Mouse (Mus musculus): Measurements from ENCODE around the gene Src. TPM values are rescaled to one million over a fixed set of nuclear protein-coding genes. Genes with fewer than 3 reads are reported as not detected.

Gene Src
- polyA plus RNA-seq, 1 experiment, result 83.8 TPM

DNA sequence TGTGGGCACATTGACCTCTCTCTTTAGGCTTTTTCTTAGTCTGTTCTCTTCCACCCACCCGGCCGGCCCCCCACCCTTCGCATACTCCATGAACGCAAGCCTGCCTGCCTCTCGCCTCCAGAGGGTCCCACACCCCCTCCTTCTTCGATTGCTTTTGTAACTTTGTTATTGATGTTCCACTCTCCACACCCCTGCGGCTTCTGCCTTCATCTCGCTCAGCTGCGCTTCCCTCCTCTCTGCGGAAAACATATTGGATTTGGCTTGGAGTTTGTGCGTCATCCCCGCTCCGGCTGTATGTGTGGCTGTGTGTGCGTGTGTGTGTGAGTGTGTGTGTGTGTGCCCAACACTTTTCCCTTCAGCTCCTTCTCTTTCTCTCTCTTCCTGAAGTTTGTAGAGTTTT, 88.5 kb downstream of the Src start:
- H3K4me3 ChIP-seq (ENCODE audit: insufficient read depth, low read length), result no peak overlapping the region
- no peaks in the 10 kb centered on the region for H3K4me1 ChIP-seq (ENCODE audit: control insufficient read depth, insufficient read depth, low read length)
- TF ChIP-seq CTCF (IDR thresholded peaks at IDR 0.05; ENCODE audit: extremely low read depth, insufficient read depth, low read length), result no peak
- TF ChIP-seq POLR2A (IDR thresholded peaks at IDR 0.05; ENCODE audit: extremely low read depth, insufficient read depth, low read length), result no peak
- no peak overlapping the region for H3K27ac ChIP-seq (ENCODE audit: insufficient read depth, low read length)

DNA sequence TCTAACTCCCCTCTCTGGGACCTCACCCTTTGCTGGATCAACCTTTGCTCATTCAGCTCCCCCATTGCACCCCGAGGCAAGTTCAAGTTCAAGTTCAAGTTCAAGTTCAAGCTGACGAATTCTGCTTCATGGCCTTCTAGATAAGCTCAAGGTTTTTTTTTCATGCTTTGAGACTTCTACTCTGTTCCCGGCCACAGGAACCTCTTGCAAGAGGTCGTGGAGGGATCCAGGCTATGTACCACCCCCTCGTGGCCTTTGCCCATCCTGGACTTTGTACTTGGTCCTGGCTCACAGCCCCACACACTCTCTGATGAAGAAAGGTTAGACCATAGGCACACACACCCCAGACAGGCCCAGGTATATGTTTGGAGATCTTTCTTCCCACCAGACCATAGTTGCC, 90.9 kb downstream of the Src start:
- TF ChIP-seq POLR2A (IDR thresholded peaks at IDR 0.05; ENCODE audit: extremely low read depth, insufficient read depth, low read length) (no peak), CTCF (IDR thresholded peaks at IDR 0.05; ENCODE audit: extremely low read depth, insufficient read depth, low read length) (no peak)
- Histone ChIP-seq H3K4me1 (ENCODE audit: control insufficient read depth, insufficient read depth, low read length) (peaks cover 5% of the 10 kb centered on the region; the same call in 1 of the 2 replicates), H3K27ac (ENCODE audit: insufficient read depth, low read length) (no peak overlapping the region), H3K4me3 (ENCODE audit: insufficient read depth, low read length) (no peak overlapping the region)

DNA sequence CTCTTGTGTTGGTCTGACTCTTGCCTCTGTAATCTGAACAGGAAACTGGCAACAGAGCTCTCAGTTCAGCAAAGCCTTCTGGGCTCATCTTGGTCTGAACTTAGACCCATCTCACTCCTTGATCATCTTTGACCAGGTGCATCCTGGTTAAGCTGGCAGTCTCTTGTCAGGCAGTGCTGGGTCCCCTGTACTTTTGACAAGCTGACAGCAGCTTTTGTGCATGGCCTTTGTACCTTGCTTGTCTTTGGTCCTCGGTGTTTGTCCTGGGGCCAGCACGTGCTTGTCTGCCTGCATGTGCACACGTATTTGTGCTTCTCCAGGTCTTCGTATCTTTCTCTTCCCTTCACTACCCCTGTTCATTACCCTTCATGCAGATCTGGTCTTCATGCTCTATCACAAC, 91.8 kb downstream of the Src start:
- Histone ChIP-seq H3K4me3 (ENCODE audit: insufficient read depth, low read length) (no peak overlapping the region), H3K27ac (ENCODE audit: insufficient read depth, low read length) (no peak overlapping the region), H3K4me1 (ENCODE audit: control insufficient read depth, insufficient read depth, low read length) (peaks cover 5% of the 10 kb centered on the region; the same call in 1 of the 2 replicates)
- TF ChIP-seq CTCF (IDR thresholded peaks at IDR 0.05; ENCODE audit: extremely low read depth, insufficient read depth, low read length), result no peak
- no peak for TF ChIP-seq POLR2A (IDR thresholded peaks at IDR 0.05; ENCODE audit: extremely low read depth, insufficient read depth, low read length)

DNA sequence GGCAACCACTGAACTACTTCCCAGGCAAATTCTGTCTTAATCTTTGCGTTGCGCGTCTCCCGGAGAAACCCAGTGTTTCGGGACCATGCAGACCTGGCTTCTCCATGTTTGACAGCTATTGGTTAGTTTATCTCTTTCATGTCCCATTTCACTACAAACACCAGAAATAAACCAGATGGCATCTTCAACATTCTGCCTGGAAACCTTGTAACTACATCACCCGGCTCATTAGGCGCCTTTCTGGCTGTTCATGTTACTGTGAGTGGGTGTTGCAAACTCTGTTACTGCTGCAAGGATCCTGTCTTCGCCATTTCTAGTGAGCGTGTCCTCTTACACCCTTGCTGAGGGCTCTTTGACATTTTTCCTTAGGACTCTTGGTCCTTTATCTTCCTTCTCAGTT, 94.6 kb downstream of the Src start:
- Histone ChIP-seq H3K4me1 (ENCODE audit: control insufficient read depth, insufficient read depth, low read length) (peaks cover 5% of the 10 kb centered on the region; the same call in 1 of the 2 replicates), H3K4me3 (ENCODE audit: insufficient read depth, low read length) (no peak overlapping the region), H3K27ac (ENCODE audit: insufficient read depth, low read length) (no peak overlapping the region)
- TF ChIP-seq CTCF (IDR thresholded peaks at IDR 0.05; ENCODE audit: extremely low read depth, insufficient read depth, low read length) (no peak), POLR2A (IDR thresholded peaks at IDR 0.05; ENCODE audit: extremely low read depth, insufficient read depth, low read length) (no peak)

DNA sequence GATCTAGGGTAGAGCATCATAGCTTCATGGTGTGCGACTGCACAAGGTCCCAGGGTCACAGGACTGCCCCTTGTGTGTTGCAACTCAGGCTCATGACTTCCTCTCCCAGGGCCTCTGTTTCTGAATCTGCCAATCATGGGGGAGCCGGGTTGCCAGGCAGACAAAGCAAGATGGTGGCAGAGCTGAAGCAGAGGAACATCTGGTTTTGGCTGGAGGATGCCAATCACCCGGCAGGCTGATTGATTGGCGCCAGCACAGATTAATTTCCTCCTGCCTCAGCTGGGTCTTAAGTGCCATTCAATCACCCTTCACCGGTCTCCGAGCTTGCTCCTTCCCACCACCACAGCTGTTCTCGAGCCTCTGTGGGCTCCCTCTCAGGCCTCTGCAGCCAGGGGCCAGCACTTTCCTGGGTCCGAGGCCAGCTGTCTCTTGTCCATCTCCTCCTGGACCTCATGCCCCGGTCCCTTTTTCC, 95.5 kb downstream of the Src start:
- H3K4me3 ChIP-seq (ENCODE audit: insufficient read depth, low read length), result no peak overlapping the region
- TF ChIP-seq CTCF (IDR thresholded peaks at IDR 0.05; ENCODE audit: extremely low read depth, insufficient read depth, low read length) (no peak), POLR2A (IDR thresholded peaks at IDR 0.05; ENCODE audit: extremely low read depth, insufficient read depth, low read length) (no peak)
- H3K27ac ChIP-seq (ENCODE audit: insufficient read depth, low read length), result no peak overlapping the region
- H3K4me1 ChIP-seq (ENCODE audit: control insufficient read depth, insufficient read depth, low read length), result peaks cover 5% of the 10 kb centered on the region; the same call in 1 of the 2 replicates

DNA sequence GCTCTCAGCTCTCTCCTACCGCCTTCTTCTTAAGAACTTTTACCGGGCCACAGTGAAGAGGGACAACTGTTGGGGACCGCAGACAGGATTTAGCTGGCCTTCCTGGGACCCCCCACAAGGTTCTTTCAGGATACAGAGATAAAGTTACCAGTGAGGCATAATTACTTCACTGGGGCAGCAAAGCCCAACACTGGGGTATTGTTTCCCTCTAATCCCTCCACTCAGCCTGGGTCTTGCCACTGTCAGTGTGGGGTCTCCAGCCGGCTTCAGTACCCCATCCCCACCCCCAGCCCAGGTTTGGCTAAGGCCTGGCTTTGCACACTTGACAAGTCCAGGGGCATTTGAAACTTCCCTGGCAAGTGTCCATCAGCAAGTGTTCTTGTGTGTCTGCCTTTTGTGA, 96.1 kb downstream of the Src start:
- H3K4me3 ChIP-seq (ENCODE audit: insufficient read depth, low read length), result no peak overlapping the region
- TF ChIP-seq POLR2A (IDR thresholded peaks at IDR 0.05; ENCODE audit: extremely low read depth, insufficient read depth, low read length), result no peak
- TF ChIP-seq CTCF (IDR thresholded peaks at IDR 0.05; ENCODE audit: extremely low read depth, insufficient read depth, low read length), result no peak
- H3K27ac ChIP-seq (ENCODE audit: insufficient read depth, low read length), result no peak overlapping the region
- H3K4me1 ChIP-seq (ENCODE audit: control insufficient read depth, insufficient read depth, low read length), result peaks cover 5% of the 10 kb centered on the region; the same call in 1 of the 2 replicates

DNA sequence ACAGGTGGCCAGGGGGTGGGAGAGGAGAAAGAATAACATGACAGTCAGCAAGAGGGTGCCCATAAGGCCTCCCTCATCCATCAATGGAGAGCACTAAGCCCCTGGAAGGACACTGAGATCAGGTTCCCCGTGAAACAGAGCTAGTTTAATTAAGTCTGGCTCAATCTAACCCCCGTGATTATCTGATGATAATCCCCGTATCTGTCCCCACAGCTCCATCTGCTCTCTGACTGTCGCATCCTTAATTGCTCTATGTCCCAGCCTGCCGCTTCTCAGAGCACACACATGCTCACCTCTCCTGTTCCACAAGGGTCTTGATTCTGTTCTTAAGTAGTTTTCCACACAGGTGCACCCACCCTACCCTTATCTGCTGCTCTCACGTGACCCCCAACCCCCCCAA, 99.3 kb downstream of the Src start:
- TF ChIP-seq CTCF (IDR thresholded peaks at IDR 0.05; ENCODE audit: extremely low read depth, insufficient read depth, low read length) (no peak), POLR2A (IDR thresholded peaks at IDR 0.05; ENCODE audit: extremely low read depth, insufficient read depth, low read length) (no peak)
- Histone ChIP-seq H3K4me1 (ENCODE audit: control insufficient read depth, insufficient read depth, low read length) (peaks cover 9% of the 10 kb centered on the region), H3K4me3 (ENCODE audit: insufficient read depth, low read length) (no peak overlapping the region), H3K27ac (ENCODE audit: insufficient read depth, low read length) (no peak overlapping the region)

DNA sequence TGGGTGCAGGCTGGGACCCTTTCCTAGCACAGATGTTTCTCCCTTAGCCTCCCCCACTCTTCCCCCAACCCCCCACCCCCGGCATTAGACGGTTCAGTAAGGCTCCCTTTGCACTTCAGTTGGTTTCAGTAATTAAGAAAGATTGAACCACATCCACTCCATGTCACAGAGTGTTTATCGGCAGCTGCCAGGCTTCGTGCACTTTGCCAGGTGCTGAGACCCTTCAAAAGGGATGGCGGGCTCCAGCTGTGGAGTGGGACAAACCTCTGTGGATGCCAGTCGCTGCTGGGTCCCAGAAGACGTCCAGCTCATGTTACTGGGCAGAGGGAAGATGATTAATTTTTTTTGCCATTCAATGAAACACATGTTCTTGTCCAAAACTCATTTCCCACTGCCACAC, 100.2 kb downstream of the Src start:
- TF ChIP-seq POLR2A (IDR thresholded peaks at IDR 0.05; ENCODE audit: extremely low read depth, insufficient read depth, low read length), result no peak
- TF ChIP-seq CTCF (IDR thresholded peaks at IDR 0.05; ENCODE audit: extremely low read depth, insufficient read depth, low read length), result no peak
- Histone ChIP-seq H3K4me1 (ENCODE audit: control insufficient read depth, insufficient read depth, low read length) (peaks cover 6% of the 10 kb centered on the region), H3K4me3 (ENCODE audit: insufficient read depth, low read length) (no peak overlapping the region), H3K27ac (ENCODE audit: insufficient read depth, low read length) (no peak overlapping the region)

DNA sequence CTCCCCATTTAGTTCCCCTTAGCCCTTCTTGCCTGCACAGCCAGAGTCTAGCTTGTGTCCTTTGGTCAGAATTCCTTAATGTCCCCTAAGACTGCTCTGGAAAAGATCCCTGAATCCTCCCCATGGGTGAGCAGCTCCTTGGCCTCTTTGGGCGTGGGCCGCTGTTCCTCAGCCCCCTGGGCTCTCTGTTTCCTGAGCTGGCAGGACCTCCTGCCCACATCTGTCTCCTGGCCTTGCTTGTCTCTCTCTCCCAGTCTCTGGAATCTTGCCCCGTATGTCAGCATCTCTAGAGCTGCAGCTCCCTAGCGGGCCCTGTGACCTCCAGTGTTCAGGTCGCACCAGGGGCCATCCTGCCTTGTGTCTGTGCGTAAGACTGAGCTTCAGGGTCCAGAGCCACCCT, 101.2 kb downstream of the Src start:
- Histone ChIP-seq H3K27ac (ENCODE audit: insufficient read depth, low read length) (no peak overlapping the region), H3K4me1 (ENCODE audit: control insufficient read depth, insufficient read depth, low read length) (peaks cover 4% of the 10 kb centered on the region), H3K4me3 (ENCODE audit: insufficient read depth, low read length) (no peak overlapping the region)
- TF ChIP-seq CTCF (IDR thresholded peaks at IDR 0.05; ENCODE audit: extremely low read depth, insufficient read depth, low read length), result no peak
- no peak for TF ChIP-seq POLR2A (IDR thresholded peaks at IDR 0.05; ENCODE audit: extremely low read depth, insufficient read depth, low read length)

DNA sequence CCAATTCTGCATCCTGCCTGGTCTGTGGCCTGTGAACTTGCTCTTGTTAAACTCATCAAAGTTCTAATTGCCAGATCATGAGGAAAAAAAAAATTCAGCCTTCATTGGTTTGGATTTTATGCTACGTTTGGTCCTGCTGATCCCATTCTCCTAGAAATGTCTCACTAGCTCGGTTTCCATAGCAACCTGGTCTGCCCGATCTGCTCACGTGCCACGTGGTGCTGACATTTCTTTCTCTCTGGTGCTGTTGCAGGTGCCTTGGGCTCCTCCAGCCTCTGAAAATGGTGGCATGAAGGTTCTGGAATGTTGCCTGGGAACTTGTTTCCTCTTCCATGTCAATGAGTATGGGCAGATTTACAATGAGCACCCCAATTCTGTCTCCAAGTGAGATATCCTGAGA, 102.3 kb downstream of the Src start:
- TF ChIP-seq POLR2A (IDR thresholded peaks at IDR 0.05; ENCODE audit: extremely low read depth, insufficient read depth, low read length) (no peak), CTCF (IDR thresholded peaks at IDR 0.05; ENCODE audit: extremely low read depth, insufficient read depth, low read length) (no peak)
- Histone ChIP-seq H3K27ac (ENCODE audit: insufficient read depth, low read length) (no peak overlapping the region), H3K4me1 (ENCODE audit: control insufficient read depth, insufficient read depth, low read length) (peaks cover 4% of the 10 kb centered on the region), H3K4me3 (ENCODE audit: insufficient read depth, low read length) (no peak overlapping the region)

Other genes starting within 250 kb of the Src start
- 1.5 and 2.0 TPM in 2 replicates for gene Rbl1, start 213.9 kb upstream of the Src start, polyA plus RNA-seq (2012; rRNA removed)
- 118 and 119 TPM in 2 replicates for gene Rpn2, start 139.4 kb upstream of the Src start, polyA plus RNA-seq (2012; rRNA removed)
- 1.3 and 1.5 TPM in 2 replicates for gene Mroh8, start 138.9 kb upstream of the Src start, polyA plus RNA-seq (2012; rRNA removed)
- 0.53 TPM in 1 of 2 replicates, not detected in the other for gene Ghrh, start 70.9 kb upstream of the Src start, polyA plus RNA-seq (2012; rRNA removed)
- gene Manbal, start 50.9 kb upstream of the Src start, polyA plus RNA-seq (2012; rRNA removed), result 101 and 108 TPM in 2 replicates
- 194 and 257 TPM in 2 replicates for gene Nnat, start 141.6 kb downstream of the Src start, polyA plus RNA-seq (2012; rRNA removed)
- gene Blcap, start 152.8 kb downstream of the Src start, polyA plus RNA-seq (2012; rRNA removed), result 84.2 and 89.1 TPM in 2 replicates

Data from cortical plate, adult 2 months (tissue).